Mouse (Mus musculus) hematopoietic multipotent progenitor cell, adult 10-12 weeks (in vitro differentiated cells): ENCODE data around the gene Fgf13. TPM values are rescaled to one million over a fixed set of nuclear protein-coding genes. Genes with fewer than 3 reads are reported as not detected.

Source experiments
- polyA plus RNA-seq: library from polyadenylated mRNA; stranded (reverse); fragments of >175 nt; gene quantifications from 2 replicates; pipeline ENCODE4 v1.2.3, GENCODE M21; 2012; ENCODE audit warnings: low replicate concordance

Fgf13 gene
- polyA plus RNA-seq, result 3.0 and 5.9 TPM in 2 replicates

GRCm38 (mm10) chrX:59567695-59568431 is at the start of gene Fgf13:
Gene Fgf13 (minus strand): TSS chrX:59568071.

